ENCODE assay signal across 19 mouse cellular contexts in genomic region chr7:79302145-79302544, GRCm38 (mm10). TPM values are rescaled to one million over a fixed set of nuclear protein-coding genes. Genes with fewer than 3 reads are reported as not detected.
DNase-seq lines count a peak whose midpoint lies in the region; ATAC-seq lines count a peak whose summit lies in the region.
"Had no signal": no experiment of that assay in that cellular context is flagged by ENCODE, and none has a peak within 500 bp of the region (broad histone marks: within the 10 kb centered on the region; RNA-seq: fewer than 3 reads in every experiment).

No protein-coding gene starts in this region.

- no peak overlapping the region for H3K4me3 ChIP-seq in heart, embryonic 10.5 days
- H3K4me3 ChIP-seq in heart, embryonic 11.5 days (ENCODE audit: low read depth, low read length): no peak overlapping the region
- no peak overlapping the region for H3K4me3 ChIP-seq in lung, embryonic 16.5 days (ENCODE audit: low read length)
- no peak overlapping the region for H3K4me3 ChIP-seq in intestine, embryonic 15.5 days (replicated peaks)
- H3K4me3 ChIP-seq in stomach, embryonic 15.5 days (replicated peaks): no peak overlapping the region
- H3K4me3 ChIP-seq: forebrain, embryonic 10.5 days; megakaryocyte, embryonic 14.5 days; neural tube, embryonic 15.5 days had no signal

- no peak for DNase-seq in heart, embryonic 10.5 days (ENCODE audit: low spot score)
- DNase-seq in lung, postnatal 25 days (ENCODE audit: low spot score): no peak
- no peak for DNase-seq in frontal cortex, postnatal 14 days (ENCODE audit: low spot score in 2 of 2)
- DNase-seq in right cerebral cortex, postnatal 36 days (ENCODE audit: low spot score in 2 of 2): no peak
- DNase-seq: cerebellum, adult 11 months; cerebellum, postnatal 10 days; kidney, adult 2 months; kidney, postnatal 14 days; lung, postnatal 14 days; thymus, postnatal 36 days had no signal

- no peaks in the 10 kb centered on the region for H3K9me3 ChIP-seq in heart, embryonic 10.5 days
- no peaks in the 10 kb centered on the region for H3K9me3 ChIP-seq in heart, embryonic 11.5 days (replicated peaks; ENCODE audit: control insufficient read depth, low read length)
- no peaks in the 10 kb centered on the region for H3K9me3 ChIP-seq in lung, embryonic 16.5 days (ENCODE audit: control insufficient read depth, low read length)
- H3K9me3 ChIP-seq in intestine, embryonic 15.5 days: no peaks in the 10 kb centered on the region
- no peaks in the 10 kb centered on the region for H3K9me3 ChIP-seq in stomach, embryonic 15.5 days
- H3K9me3 ChIP-seq: forebrain, embryonic 10.5 days; megakaryocyte, embryonic 14.5 days; neural tube, embryonic 15.5 days had no signal

- ATAC-seq in heart, embryonic 11.5 days (replicated peaks; ENCODE audit: insufficient number of reproducible peaks, low FRiP score, low TSS enrichment): no peak
- ATAC-seq in lung, embryonic 16.5 days (ENCODE audit: low read depth): no peak
- ATAC-seq in intestine, embryonic 15.5 days: peak; percentile 80
- ATAC-seq in stomach, embryonic 15.5 days (ENCODE audit: insufficient read depth, low FRiP score, low read depth): no peak
- ATAC-seq: hindbrain, embryonic 16.5 days had no signal

- no peak overlapping the region for H3K4me2 ChIP-seq in heart, embryonic 11.5 days
- H3K4me2 ChIP-seq in lung, embryonic 16.5 days (ENCODE audit: low read depth, low read length): no peak overlapping the region
- H3K4me2 ChIP-seq in intestine, embryonic 15.5 days (replicated peaks): no peak overlapping the region
- H3K4me2 ChIP-seq in stomach, embryonic 15.5 days: no peak overlapping the region
- H3K4me2 ChIP-seq: neural tube, embryonic 15.5 days had no signal

- 71% methylated on average over 6 of the region's 6 CpGs for WGBS in heart, embryonic 10.5 days
- 79% methylated on average over 6 of the region's 6 CpGs for WGBS in heart, embryonic 11.5 days (ENCODE audit: insufficient replicate concordance)
- WGBS in lung, embryonic 16.5 days: 56% methylated on average over 6 of the region's 6 CpGs
- WGBS in intestine, embryonic 15.5 days: 63% methylated on average over 6 of the region's 6 CpGs
- 73% methylated on average over 6 of the region's 6 CpGs for WGBS in stomach, embryonic 15.5 days

- H3K36me3 ChIP-seq in heart, embryonic 10.5 days: peaks cover 12% of the 10 kb centered on the region; the same call in 1 of the 2 replicates
- peaks cover 5% of the 10 kb centered on the region; the same call in 1 of the 2 replicates for H3K36me3 ChIP-seq in heart, embryonic 11.5 days (ENCODE audit: control insufficient read depth, insufficient read depth, low read length)
- peaks cover 2% of the 10 kb centered on the region for H3K36me3 ChIP-seq in lung, embryonic 16.5 days (ENCODE audit: control insufficient read depth, insufficient read depth, low read length)
- 0 out of 2 replicates have a peak, but pooled peaks cover 6% of the 10 kb centered on the region for H3K36me3 ChIP-seq in intestine, embryonic 15.5 days
- H3K36me3 ChIP-seq in stomach, embryonic 15.5 days: 0 out of 2 replicates have a peak, but pooled peaks cover 9% of the 10 kb centered on the region

- peaks cover 50% of the 10 kb centered on the region for H3K4me1 ChIP-seq in heart, embryonic 10.5 days
- peaks cover 19% of the 10 kb centered on the region for H3K4me1 ChIP-seq in heart, embryonic 11.5 days (ENCODE audit: control insufficient read depth, insufficient read depth, low read length)
- peaks cover 43% of the 10 kb centered on the region for H3K4me1 ChIP-seq in lung, embryonic 16.5 days (replicated peaks; ENCODE audit: control insufficient read depth, insufficient read depth, low read length)
- peaks cover 39% of the 10 kb centered on the region for H3K4me1 ChIP-seq in intestine, embryonic 15.5 days (replicated peaks)
- peaks cover 35% of the 10 kb centered on the region for H3K4me1 ChIP-seq in stomach, embryonic 15.5 days

- no peaks in the 10 kb centered on the region for H3K27me3 ChIP-seq in heart, embryonic 10.5 days (ENCODE audit: insufficient read depth, poor library complexity, severe bottlenecking)
- H3K27me3 ChIP-seq in heart, embryonic 11.5 days (ENCODE audit: control insufficient read depth, insufficient read depth, low read length): no peaks in the 10 kb centered on the region
- no peaks in the 10 kb centered on the region for H3K27me3 ChIP-seq in lung, embryonic 16.5 days (ENCODE audit: control insufficient read depth, insufficient read depth, low read depth, low read length)
- H3K27me3 ChIP-seq in intestine, embryonic 15.5 days (replicated peaks): no peaks in the 10 kb centered on the region
- H3K27me3 ChIP-seq in stomach, embryonic 15.5 days (replicated peaks): no peaks in the 10 kb centered on the region
- H3K27me3 ChIP-seq: megakaryocyte, embryonic 14.5 days; neural tube, embryonic 15.5 days had no signal

- H3K27ac ChIP-seq in heart, embryonic 10.5 days: peak overlapping the region; percentile 49; the same call in 1 of the 2 replicates
- no peak overlapping the region for H3K27ac ChIP-seq in heart, embryonic 11.5 days (ENCODE audit: low read depth, low read length)
- peak overlapping the region; percentile 92 for H3K27ac ChIP-seq in lung, embryonic 16.5 days (ENCODE audit: low read length)
- peak overlapping the region; percentile 55 for H3K27ac ChIP-seq in intestine, embryonic 15.5 days
- H3K27ac ChIP-seq in stomach, embryonic 15.5 days: peak overlapping the region; percentile 74
- H3K27ac ChIP-seq: liver, embryonic 14.5 days had no signal

- no peak overlapping the region for H3K9ac ChIP-seq in heart, embryonic 11.5 days (ENCODE audit: low read depth, low read length)
- H3K9ac ChIP-seq in lung, embryonic 16.5 days (ENCODE audit: low read length): no peak overlapping the region
- H3K9ac ChIP-seq in intestine, embryonic 15.5 days: no peak overlapping the region
- no peak overlapping the region for H3K9ac ChIP-seq in stomach, embryonic 15.5 days
- H3K9ac ChIP-seq: liver, embryonic 14.5 days; neural tube, embryonic 15.5 days had no signal

RNA-seq across cellular contexts. Expression of gene Abhd2, which starts 29.1 kb away (rescaled TPM):
- polyA plus RNA-seq in heart, embryonic 10.5 days (2016; fragmentation: Nextera tagmentation; extraction: Ambion mirVana): 4.7 and 5.4 TPM in 2 replicates
- polyA plus RNA-seq in heart, embryonic 11.5 days (2014; fragmentation: Nextera tagmentation; extraction: Ambion mirVana): 4.9 and 6.1 TPM in 2 replicates
- 22.8 and 24.9 TPM in 2 replicates for polyA plus RNA-seq in lung, embryonic 16.5 days (2015; fragmentation: Nextera tagmentation; extraction: Ambion mirVana)
- 14.3 and 16.3 TPM in 2 replicates for polyA plus RNA-seq in intestine, embryonic 15.5 days (2015; fragmentation: Nextera tagmentation; extraction: Ambion mirVana)
- 12.0 and 13.2 TPM in 2 replicates for polyA plus RNA-seq in stomach, embryonic 15.5 days (2015; fragmentation: Nextera tagmentation; extraction: Ambion mirVana)
